Mouse (Mus musculus): ENCODE data around the gene Slamf9.

DNA sequence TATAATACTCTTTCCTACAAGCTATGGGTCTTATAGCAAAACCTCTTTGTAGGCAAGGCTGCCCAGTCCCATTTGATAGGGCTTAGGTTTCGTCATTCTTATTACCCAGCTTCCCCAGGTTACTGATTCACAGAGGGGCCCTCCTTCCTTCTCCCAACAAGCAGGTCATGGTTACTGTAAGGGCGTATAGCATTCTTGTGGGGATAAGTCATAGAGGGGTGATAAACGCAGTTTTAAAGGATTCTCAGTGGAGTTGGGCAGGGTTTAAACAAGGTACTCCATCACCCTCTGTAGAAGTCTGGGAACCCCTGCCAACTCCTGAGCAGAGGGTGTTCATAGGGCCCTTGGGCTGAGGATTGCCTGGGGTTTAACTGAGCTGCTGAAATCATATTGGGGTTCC is 12.6 kb upstream of the Slamf9 start:
- no peak for TF ChIP-seq CTCF (IDR thresholded peaks at IDR 0.05; ENCODE audit: low read depth, low read length)
- TF ChIP-seq POLR2A (IDR thresholded peaks at IDR 0.05; ENCODE audit: borderline replicate concordance, low read depth, low read length), result no peak
